Mouse (Mus musculus): ENCODE measurements around the gene Zscan18. TPM values are rescaled to one million over a fixed set of nuclear protein-coding genes. Genes with fewer than 3 reads are reported as not detected.

Gene Zscan18
- 0.37 and 0.43 TPM in 2 replicates for polyA plus RNA-seq (2012; rRNA removed)

GRCm38 (mm10) chr7:12802866-12803726 is at the start of gene Zscan18:
TSS of gene Zscan18 (minus strand) at chr7:12803635.

GRCm38 (mm10) chr7:12834162-12835120 is 31.0 kb upstream of the Zscan18 start, which contains the start of gene Zfp110:
TSS of gene Zfp110 (plus strand) at chr7:12834761.

GRCm38 (mm10) chr7:12818521-12819295 is 15.3 kb upstream of the Zscan18 start, which contains the start of gene Zfp329:
TSS of gene Zfp329 (minus strand) at chr7:12818858.

GRCm38 (mm10) chr7:12734904-12735303 is 68.5 kb downstream of the Zscan18 start, which contains the start of gene Vmn2r56:
TSS of gene Vmn2r56 (minus strand) at chr7:12735004.

Other genes with a start within 250 kb of the Zscan18 start
- not detected in 2 replicates for gene Vmn2r53, start 194.8 kb downstream of the Zscan18 start, polyA plus RNA-seq (2012; rRNA removed)
- not detected in 2 replicates for gene Vmn2r54, start 163.3 kb downstream of the Zscan18 start, polyA plus RNA-seq (2012; rRNA removed)
- gene Vmn2r55, start 118.6 kb downstream of the Zscan18 start, polyA plus RNA-seq (2012; rRNA removed): not detected in 2 replicates
- gene Vmn2r56, start 68.6 kb downstream of the Zscan18 start, polyA plus RNA-seq (2012; rRNA removed): not detected in 2 replicates
- 0.41 and 0.47 TPM in 2 replicates for gene Zfp329, start 15.2 kb upstream of the Zscan18 start, polyA plus RNA-seq (2012; rRNA removed)
- gene Zfp110, start 31.1 kb upstream of the Zscan18 start, polyA plus RNA-seq (2012; rRNA removed): 7.0 and 8.6 TPM in 2 replicates
- gene Zfp128, start 77.5 kb upstream of the Zscan18 start, polyA plus RNA-seq (2012; rRNA removed): 0.53 and 0.54 TPM in 2 replicates
- 6.0 and 7.0 TPM in 2 replicates for gene Zscan22, start 94.2 kb upstream of the Zscan18 start, polyA plus RNA-seq (2012; rRNA removed)
- 1,881 and 2,138 TPM in 2 replicates for gene Rps5, start 118.7 kb upstream of the Zscan18 start, polyA plus RNA-seq (2012; rRNA removed)
- gene Rnf225, start 123.8 kb upstream of the Zscan18 start, polyA plus RNA-seq (2012; rRNA removed): 0.44 and 0.58 TPM in 2 replicates
- 5.8 and 6.6 TPM in 2 replicates for gene Zfp324, start 162.2 kb upstream of the Zscan18 start, polyA plus RNA-seq (2012; rRNA removed)
- 3.3 and 3.6 TPM in 2 replicates for gene Zfp446, start 174.2 kb upstream of the Zscan18 start, polyA plus RNA-seq (2012; rRNA removed)
- gene Slc27a5, start 194.6 kb upstream of the Zscan18 start, polyA plus RNA-seq (2012; rRNA removed): 0.22 and 0.25 TPM in 2 replicates
- gene Trim28, start 195.5 kb upstream of the Zscan18 start, polyA plus RNA-seq (2012; rRNA removed): 205 and 241 TPM in 2 replicates
- gene Zbtb45, start 206.4 kb upstream of the Zscan18 start, polyA plus RNA-seq (2012; rRNA removed): 28.8 and 31.4 TPM in 2 replicates
- 81.9 and 83.8 TPM in 2 replicates for gene Chmp2a, start 231.2 kb upstream of the Zscan18 start, polyA plus RNA-seq (2012; rRNA removed)
- 96.9 and 116 TPM in 2 replicates for gene Ube2m, start 234.6 kb upstream of the Zscan18 start, polyA plus RNA-seq (2012; rRNA removed)

All from colon, adult 2 months (tissue).